Mouse (Mus musculus) hindbrain, embryonic 11.5 days (tissue): ENCODE data around the gene Snap91. TPM values are rescaled to one million over a fixed set of nuclear protein-coding genes. Genes with fewer than 3 reads are reported as not detected.

Experiments used
- ATAC-seq: fragments of 200-750 bp; cut with Nextera tagmentation; 2 replicates; pipeline ENCODE4 v1.8.0; 2017; ENCODE audit warnings: mild to moderate bottlenecking, moderate TSS enrichment, moderate library complexity; ENCODE audit not compliant: low FRiP score
- DNase-seq: peaks from one replicate; pipeline ENCODE4 v3.0.0-alpha.2; 2015; ENCODE audit warnings: low spot score
- H3K27ac ChIP-seq: fragments of 300-500 bp; sonication (generic); 2 replicates; pipeline ENCODE4 v1.5.1; 2014; ENCODE audit warnings: mild to moderate bottlenecking, low read depth, low read length
- H3K27me3 ChIP-seq: fragments of 300-500 bp; sonication (generic); 2 replicates; pipeline ENCODE4 v1.6.1; 2014; ENCODE audit warnings: mild to moderate bottlenecking, low read length, moderate library complexity, mixed read lengths; ENCODE audit not compliant: control insufficient read depth, insufficient read depth
- H3K36me3 ChIP-seq: fragments of 300-500 bp; sonication (generic); 2 replicates; pipeline ENCODE4 v1.6.1; 2014; ENCODE audit warnings: mild to moderate bottlenecking, low read length, moderate library complexity, mixed read lengths; ENCODE audit not compliant: control insufficient read depth, insufficient read depth
- H3K4me1 ChIP-seq: fragments of 300-500 bp; sonication (generic); replicated peaks from 2 replicates; pipeline ENCODE4 v1.6.1; 2014; ENCODE audit warnings: low read length, mixed read lengths; ENCODE audit not compliant: control insufficient read depth, insufficient read depth
- H3K4me2 ChIP-seq: fragments of 300-500 bp; sonication (generic); replicated peaks from 2 replicates; pipeline ENCODE4 v1.6.1; 2014; ENCODE audit warnings: mild to moderate bottlenecking, low read depth, low read length
- H3K4me3 ChIP-seq: fragments of 300-500 bp; sonication (generic); 2 replicates; pipeline ENCODE4 v1.5.1; 2014; ENCODE audit warnings: low read depth, low read length
- H3K9ac ChIP-seq: fragments of 300-500 bp; sonication (generic); 2 replicates; pipeline ENCODE4 v1.6.1; 2014; ENCODE audit warnings: low read depth, low read length
- H3K9me3 ChIP-seq: fragments of 300-500 bp; sonication (generic); 2 replicates; pipeline ENCODE4 v1.6.1; 2016; ENCODE audit warnings: low read length; ENCODE audit not compliant: control insufficient read depth
- WGBS: fragments of 180-500 bp; shearing (Covaris S2); extraction: QIAGEN DNeasy Blood & Tissue Kit; methylation state at CpG from one replicate; pipeline ENCODE4 v1.1.7; 2014; 5-methylcytosine and 5-hydroxymethylcytosine counted together
- polyA plus RNA-seq: library from polyadenylated mRNA; unstranded; fragments of >200 nt; fragmentation: Nextera tagmentation; extraction: Ambion mirVana; gene quantifications from 2 replicates; pipeline ENCODE4 v1.2.1, GENCODE M21; 2014

The Snap91 gene
- polyA plus RNA-seq, 1 experiment from 2014 or later = 17.4 TPM

DNA sequence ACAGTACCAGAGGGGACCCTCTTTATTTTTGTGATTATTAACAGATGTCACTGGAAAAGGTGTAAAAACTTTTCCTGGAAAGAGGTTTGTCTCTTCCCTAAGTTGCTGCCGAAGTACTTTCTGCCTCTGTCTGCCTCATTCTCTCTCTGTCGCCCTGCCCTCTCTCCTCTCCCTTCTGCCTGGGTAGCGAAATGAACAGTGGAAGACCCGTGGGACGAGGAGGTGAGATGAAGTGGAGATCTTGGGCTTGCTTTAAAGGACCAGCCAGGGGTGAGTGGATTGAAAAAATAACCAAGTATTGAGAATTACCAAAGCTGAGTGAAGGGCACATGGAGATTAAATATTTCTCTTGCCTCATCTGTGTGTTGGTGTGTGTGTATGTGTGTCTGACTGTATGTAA lies 136.4 kb downstream of the Snap91 start:
- Histone ChIP-seq H3K4me1 (no peaks in the 10 kb centered on the region), H3K9ac (peak overlapping the region; percentile 32; the same call in 1 of the 2 replicates), H3K27me3 (no peaks in the 10 kb centered on the region), H3K4me2 (no peak overlapping the region), H3K36me3 (no peaks in the 10 kb centered on the region), H3K27ac (no peak overlapping the region), H3K9me3 (no peaks in the 10 kb centered on the region), H3K4me3 (no peak overlapping the region)
- WGBS = 38% methylated on average over 5 of the region's 5 CpGs
- ATAC-seq (no peak), DNase-seq (peak; percentile 3)

DNA sequence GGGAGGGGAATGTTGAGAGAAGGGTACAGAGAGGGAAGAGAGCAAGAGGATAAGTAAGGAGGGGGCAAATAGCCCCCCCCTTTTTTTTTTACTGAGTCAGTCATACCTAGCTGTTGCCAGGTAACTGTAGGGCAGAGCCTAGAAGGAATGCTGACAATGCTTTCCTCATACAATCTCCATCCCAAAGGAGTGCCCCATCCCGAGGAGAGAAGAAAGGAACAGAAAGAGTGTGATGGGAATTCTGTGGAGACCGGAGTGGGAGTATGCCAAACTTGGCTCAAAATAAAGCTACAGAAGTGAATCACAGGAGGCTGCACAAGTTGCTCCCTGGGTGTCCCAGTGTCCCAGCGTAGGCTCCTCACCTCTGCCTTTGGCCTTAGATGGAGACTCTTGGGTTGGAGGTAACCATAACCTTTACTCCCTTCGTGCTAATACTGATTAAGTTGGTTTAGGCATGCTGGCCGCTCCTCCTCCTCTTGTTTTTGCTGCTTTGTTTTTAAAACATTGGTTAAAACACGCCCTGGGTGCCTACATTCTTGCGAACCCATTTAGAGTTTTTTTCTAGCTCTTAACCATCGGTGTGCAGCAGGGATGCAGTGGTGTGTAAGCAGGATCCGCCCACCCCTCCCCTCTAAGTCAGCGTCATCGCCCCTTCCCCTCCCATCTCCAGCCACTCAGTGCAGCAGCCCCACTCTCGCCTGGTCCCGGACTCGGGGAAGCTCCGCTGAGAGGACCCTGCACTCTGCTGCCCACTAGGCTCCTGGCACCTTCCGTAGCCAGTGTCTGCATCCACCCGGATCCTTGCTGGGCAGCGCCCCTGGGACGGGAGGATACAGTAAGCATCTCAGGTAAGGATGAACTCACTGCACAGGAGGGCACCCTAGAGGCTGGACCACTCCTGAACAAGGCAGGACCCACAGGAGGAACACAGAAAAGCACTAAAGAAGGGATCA lies 137.2 kb downstream of the Snap91 start, which contains the start of gene Prss35:
Gene Prss35, plus strand, starts transcription at position 691 of the 953 bp plus-strand sequence.
- H3K9me3 ChIP-seq = no peaks in the 10 kb centered on the region

DNA sequence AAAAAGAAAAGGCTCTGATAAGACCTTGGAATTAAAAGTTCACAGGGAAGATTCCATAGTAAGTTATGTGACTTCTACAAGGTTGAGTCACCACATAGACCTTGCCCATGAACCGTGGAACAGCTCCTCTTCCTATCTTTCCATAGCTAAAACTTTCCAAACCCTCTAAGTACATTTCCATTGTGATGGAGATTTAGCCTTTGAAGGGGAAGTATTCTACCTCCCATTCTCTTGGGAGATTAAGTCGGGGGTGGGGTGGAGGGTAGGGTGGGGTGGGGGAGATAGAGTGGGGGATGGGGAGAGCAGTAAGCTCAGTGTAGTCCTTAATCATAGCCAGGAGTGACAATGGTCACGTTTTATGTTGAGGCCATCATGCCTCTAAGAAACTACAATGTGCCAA lies 140.5 kb downstream of the Snap91 start:
- H3K4me3 ChIP-seq = no peak overlapping the region
- ATAC-seq (no peak), DNase-seq (no peak)
- no peaks in the 10 kb centered on the region for H3K27me3 ChIP-seq
- no peaks in the 10 kb centered on the region for H3K4me1 ChIP-seq
- H3K36me3 ChIP-seq = no peaks in the 10 kb centered on the region
- no peak overlapping the region for H3K9ac ChIP-seq
- 23% methylated on average over 3 of the region's 3 CpGs for WGBS
- no peak overlapping the region for H3K27ac ChIP-seq
- no peak overlapping the region for H3K4me2 ChIP-seq
- H3K9me3 ChIP-seq = no peaks in the 10 kb centered on the region

More for the DNA sequence above, 137.2 kb downstream of the Snap91 start, which contains the start of gene Prss35:
- Histone ChIP-seq H3K27me3 (no peaks in the 10 kb centered on the region), H3K4me1 (no peaks in the 10 kb centered on the region), H3K9ac (peak within 1 kb of the TSS; percentile 32), H3K36me3 (no peaks in the 10 kb centered on the region), H3K27ac (no peak within 1 kb of the TSS), H3K4me3 (peak within 1 kb of the TSS; percentile 27), H3K4me2 (peak within 1 kb of the TSS; percentile 57)
- DNase-seq = peak; percentile 58
- peak; percentile 87 for ATAC-seq
- WGBS = 5% methylated on average over 19 of the region's 19 CpGs

DNA sequence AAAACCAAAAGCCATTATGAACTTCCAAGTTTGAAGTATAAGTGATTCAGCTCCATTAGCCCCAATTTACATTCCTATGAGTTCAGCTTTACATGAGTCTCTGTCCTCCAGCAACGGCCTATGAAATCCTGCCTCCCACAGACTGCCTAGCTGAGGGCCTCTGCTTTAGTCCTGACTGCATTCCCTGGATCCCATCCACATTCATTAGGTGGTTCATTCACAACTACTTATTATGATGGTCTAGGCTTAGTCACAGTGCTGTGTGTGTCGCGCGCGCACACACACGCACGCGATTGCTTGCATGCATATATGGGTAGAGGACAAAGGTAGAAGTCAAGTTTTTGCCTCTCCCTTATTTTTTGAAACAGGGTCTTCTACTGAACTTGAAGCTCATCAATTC lies 141.7 kb downstream of the Snap91 start:
- Histone ChIP-seq H3K27ac (no peak overlapping the region), H3K4me3 (no peak overlapping the region), H3K4me1 (no peaks in the 10 kb centered on the region), H3K9me3 (no peaks in the 10 kb centered on the region), H3K4me2 (no peak overlapping the region), H3K36me3 (no peaks in the 10 kb centered on the region), H3K9ac (no peak overlapping the region), H3K27me3 (no peaks in the 10 kb centered on the region)
- 96% methylated on average over 8 of the region's 8 CpGs for WGBS
- ATAC-seq (no peak), DNase-seq (no peak)

DNA sequence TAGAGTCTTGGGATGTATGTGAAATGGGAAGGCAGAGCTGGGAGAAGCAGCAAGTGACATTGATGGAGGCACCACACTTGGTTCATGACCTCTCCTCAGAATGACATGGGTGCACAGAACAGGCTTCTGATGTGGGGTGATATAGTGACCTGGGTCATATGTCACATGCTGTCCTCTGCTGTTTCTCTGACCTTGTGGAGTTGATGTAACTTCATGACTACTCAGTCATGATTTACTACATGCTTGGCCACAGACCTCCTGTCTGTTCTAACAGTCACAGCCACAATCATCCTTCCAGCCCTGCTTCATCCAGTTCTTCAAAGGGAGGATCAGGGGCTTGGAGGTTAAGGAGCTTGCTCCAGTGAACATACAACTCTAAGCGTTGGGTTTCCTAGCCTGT lies 142.4 kb downstream of the Snap91 start:
- no peak overlapping the region for H3K4me2 ChIP-seq
- no peak overlapping the region for H3K9ac ChIP-seq
- H3K27me3 ChIP-seq = no peaks in the 10 kb centered on the region
- WGBS = 96% methylated on average over 1 of the region's 1 CpGs
- H3K27ac ChIP-seq = no peak overlapping the region
- DNase-seq (no peak), ATAC-seq (no peak)
- H3K9me3 ChIP-seq = no peaks in the 10 kb centered on the region
- no peaks in the 10 kb centered on the region for H3K36me3 ChIP-seq
- H3K4me1 ChIP-seq = no peaks in the 10 kb centered on the region
- no peak overlapping the region for H3K4me3 ChIP-seq

DNA sequence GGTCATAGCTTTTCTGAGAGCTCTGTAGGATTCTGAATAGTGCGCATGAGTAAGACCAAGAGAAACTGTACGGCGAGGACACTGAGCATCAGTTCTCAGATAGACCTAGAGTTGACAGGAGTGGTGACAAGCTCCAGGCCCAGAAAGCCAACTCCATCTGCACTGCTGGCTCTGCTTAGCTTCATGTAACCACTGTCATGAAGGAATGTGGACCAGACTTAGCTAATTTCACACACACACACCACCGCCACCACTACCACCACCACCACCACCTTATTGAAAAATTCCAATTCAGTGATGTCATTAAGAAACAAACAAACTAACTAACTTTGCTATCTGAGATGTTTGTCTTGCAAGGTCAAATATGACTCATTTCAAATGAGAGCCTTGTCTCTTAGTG lies 143.5 kb downstream of the Snap91 start:
- Histone ChIP-seq H3K9me3 (no peaks in the 10 kb centered on the region), H3K4me1 (no peaks in the 10 kb centered on the region), H3K36me3 (no peaks in the 10 kb centered on the region), H3K27me3 (no peaks in the 10 kb centered on the region), H3K9ac (no peak overlapping the region), H3K4me2 (no peak overlapping the region), H3K4me3 (no peak overlapping the region), H3K27ac (no peak overlapping the region)
- WGBS = 94% methylated on average over 4 of the region's 4 CpGs
- ATAC-seq = no peak
- no peak for DNase-seq

DNA sequence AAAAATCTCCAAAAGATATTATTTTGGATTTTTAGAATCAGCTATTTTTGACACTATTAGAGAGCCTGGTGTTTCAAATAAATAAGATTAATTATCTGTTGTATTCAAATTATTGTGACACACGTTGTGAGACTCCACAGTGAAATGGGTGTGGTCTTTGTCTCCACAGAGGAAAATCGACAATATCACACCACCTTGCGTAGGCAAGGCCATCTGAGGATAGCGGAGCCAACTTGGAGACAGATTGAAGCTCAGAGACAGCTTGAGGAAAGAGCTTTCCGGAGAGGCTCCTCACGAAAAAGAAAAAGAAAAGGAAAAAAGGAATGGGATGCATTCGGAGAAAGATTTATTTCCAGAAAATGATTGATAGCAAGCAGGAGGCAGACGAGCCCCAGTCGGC lies 145.7 kb downstream of the Snap91 start:
- H3K4me2 ChIP-seq = no peak overlapping the region
- no peaks in the 10 kb centered on the region for H3K36me3 ChIP-seq
- no peak overlapping the region for H3K9ac ChIP-seq
- no peak overlapping the region for H3K27ac ChIP-seq
- no peaks in the 10 kb centered on the region for H3K9me3 ChIP-seq
- WGBS = 81% methylated on average over 9 of the region's 9 CpGs
- DNase-seq (no peak), ATAC-seq (no peak)
- no peak overlapping the region for H3K4me3 ChIP-seq
- H3K4me1 ChIP-seq = no peaks in the 10 kb centered on the region
- H3K27me3 ChIP-seq = no peaks in the 10 kb centered on the region

DNA sequence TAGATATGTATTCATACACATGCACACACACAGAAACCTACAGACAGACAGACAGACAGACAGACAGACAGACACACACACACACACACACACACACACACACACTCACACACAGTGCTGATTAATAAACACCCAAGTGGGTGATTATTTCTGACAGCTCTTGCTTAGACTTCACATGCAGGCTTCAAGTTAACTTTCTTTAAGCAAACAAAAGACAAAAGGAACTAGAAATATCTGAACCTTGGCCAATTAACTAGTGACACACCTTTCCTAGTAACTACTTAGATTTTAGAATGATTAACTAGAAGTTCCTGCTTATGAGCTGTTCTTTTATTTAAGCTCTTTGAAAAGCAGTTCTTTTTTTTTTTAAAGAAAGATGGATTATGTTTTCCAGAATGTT lies 146.1 kb downstream of the Snap91 start:
- Histone ChIP-seq H3K36me3 (no peaks in the 10 kb centered on the region), H3K9me3 (no peaks in the 10 kb centered on the region), H3K27ac (no peak overlapping the region), H3K4me2 (no peak overlapping the region), H3K4me3 (no peak overlapping the region), H3K27me3 (no peaks in the 10 kb centered on the region), H3K4me1 (no peaks in the 10 kb centered on the region), H3K9ac (no peak overlapping the region)
- ATAC-seq (no peak), DNase-seq (no peak)

DNA sequence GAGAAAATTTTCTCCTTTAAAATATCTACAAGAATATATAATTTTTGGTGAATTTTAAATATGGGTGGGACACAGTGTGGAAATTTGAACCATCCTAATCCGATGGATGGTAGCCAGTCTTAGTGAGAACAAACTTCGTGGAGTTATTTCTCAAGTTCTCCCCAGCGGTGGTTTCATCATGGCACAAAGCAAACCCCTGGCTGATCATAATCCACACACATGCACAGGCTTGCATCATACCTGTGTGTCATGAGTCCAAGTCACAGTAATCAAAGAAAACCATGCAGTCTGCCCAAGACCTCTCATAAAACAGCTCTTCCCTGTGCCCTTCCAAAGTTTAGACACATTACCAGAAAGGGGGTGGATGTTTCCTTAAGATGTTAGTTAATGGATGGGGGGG lies 150.6 kb downstream of the Snap91 start:
- Histone ChIP-seq H3K9me3 (no peaks in the 10 kb centered on the region), H3K4me2 (no peak overlapping the region), H3K4me1 (no peaks in the 10 kb centered on the region), H3K36me3 (no peaks in the 10 kb centered on the region), H3K27me3 (no peaks in the 10 kb centered on the region), H3K27ac (no peak overlapping the region), H3K4me3 (no peak overlapping the region), H3K9ac (no peak overlapping the region)
- 91% methylated on average over 3 of the region's 3 CpGs for WGBS
- no peak for DNase-seq
- ATAC-seq = no peak
